Mouse (Mus musculus) spleen, embryonic (tissue): Measurements from ENCODE around the gene Gdf15.
"Not testable (repeated sequence)": the region's sequence is repeated elsewhere in the genome, so short reads cannot be mapped to it uniquely, and the experiment has no call there.

Experiments
- CTCF ChIA-PET: fragments of 350-600 bp; sonication (Branson Sonifier 250); formaldehyde crosslinking; loops from one replicate; lab custom pipeline; 2022; lab: Charles Lee

Gdf15 gene

DNA sequence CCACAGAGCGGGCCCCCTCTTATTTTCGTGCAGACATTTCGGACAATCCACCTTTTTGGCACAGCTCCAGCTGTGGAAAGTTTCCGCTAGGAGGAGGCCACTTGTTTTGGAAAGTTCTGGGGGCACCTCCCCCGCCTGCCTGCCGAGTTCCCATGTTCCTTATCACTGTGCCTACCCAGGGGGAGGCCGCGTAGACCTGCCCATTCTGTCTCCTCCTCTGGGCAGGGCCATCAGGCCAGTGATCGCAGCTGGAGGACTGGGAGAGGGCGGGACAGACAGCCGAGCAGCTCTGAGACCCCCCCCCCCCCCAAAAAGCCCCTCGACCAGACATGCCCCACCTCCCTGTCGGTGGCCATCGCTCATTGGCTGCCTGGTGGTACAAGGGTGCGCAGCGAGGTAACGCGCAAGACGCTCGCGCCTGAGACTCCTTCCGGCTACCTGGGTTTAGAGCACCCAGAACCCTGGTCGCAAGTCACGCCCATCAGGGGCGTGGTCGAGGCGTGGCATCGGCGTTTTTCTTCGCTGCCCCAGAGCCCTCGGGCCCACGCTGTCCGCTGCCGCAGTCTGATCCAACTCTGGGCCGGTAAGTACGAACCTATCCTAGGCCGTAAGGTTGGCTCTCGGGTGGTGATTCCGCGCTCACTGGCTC, 38.2 kb downstream of the Gdf15 start, which contains the start of gene Isyna1:
Isyna1 (plus strand) TSS at position 413 of the 649 bp plus-strand sequence.
- CTCF ChIA-PET = no interaction called here

- CTCF ChIA-PET = interaction anchor here (0.6 kb wide), 1 partner anchor 60 kb away, joined by 3 read pairs; no protein-coding TSS in a partner anchor
These were observed 39.1 kb downstream of the Gdf15 start for GRCm38 (mm10) chr8:70593173-70593572.

- CTCF ChIA-PET = interaction anchor here (0.5 kb wide), 1 partner anchor 9 kb away, joined by 8 read pairs; no protein-coding TSS in a partner anchor
These were observed 40.7 kb downstream of the Gdf15 start for GRCm38 (mm10) chr8:70591569-70591968.

- CTCF ChIA-PET = not testable (repeated sequence)
These were observed 44.3 kb downstream of the Gdf15 start for GRCm38 (mm10) chr8:70587955-70588354.

DNA sequence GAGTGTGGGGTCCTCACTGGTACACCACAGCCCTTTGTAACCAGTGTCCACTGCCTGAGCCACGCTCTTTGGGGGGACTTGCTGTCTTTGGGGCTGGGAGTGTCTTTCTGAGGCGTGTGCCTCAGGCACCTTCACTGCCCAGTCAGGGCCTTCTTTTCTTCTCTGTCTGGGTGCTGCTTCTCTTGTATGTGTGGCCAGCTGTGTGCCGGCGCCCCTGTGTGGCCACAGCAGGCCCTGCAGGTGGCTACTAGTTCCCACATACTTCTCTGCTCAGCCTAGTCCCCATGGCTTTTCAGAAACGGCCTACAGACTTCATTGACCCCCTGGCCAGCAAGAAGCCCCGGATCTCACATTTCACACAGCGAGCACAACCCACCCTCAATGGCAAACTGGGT, 47.0 kb downstream of the Gdf15 start:
- CTCF ChIA-PET = interaction anchor here (0.9 kb wide), 1 partner anchor 59 kb away, joined by 3 read pairs; no protein-coding TSS in a partner anchor

GRCm38 (mm10) chr8:70584606-70585257, 47.5 kb downstream of the Gdf15 start:
- CTCF ChIA-PET = interaction anchor here (0.9 kb wide), 1 partner anchor 59 kb away, joined by 3 read pairs; no protein-coding TSS in a partner anchor

GRCm38 (mm10) chr8:70583476-70584387, 48.5 kb downstream of the Gdf15 start:
- CTCF ChIA-PET = interaction anchor here (0.6 kb wide), 1 partner anchor 961 kb away, joined by 5 read pairs; no protein-coding TSS in a partner anchor
